ENCODE assay signal across 12 mouse cellular contexts in the genomic region with DNA sequence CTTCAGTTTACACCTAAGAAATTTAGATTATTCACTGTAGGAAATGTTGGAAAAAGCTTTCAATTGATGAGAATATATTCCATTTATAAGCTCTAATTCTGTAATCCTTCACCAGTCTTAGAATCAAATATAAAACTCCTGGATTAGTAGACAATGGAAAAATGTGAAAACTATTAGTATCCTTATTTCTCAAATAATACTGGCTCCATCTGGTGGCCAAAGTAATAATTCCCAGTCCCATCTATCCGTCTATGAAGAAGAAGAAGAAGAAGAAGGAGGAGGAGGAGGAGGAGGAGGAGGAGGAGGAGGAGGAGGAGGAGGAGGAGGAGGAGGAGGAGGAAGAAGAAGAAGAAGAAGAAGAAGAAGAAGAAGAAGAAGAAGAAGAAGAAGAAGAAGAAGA. TPM values are rescaled to one million over a fixed set of nuclear protein-coding genes. Genes with fewer than 3 reads are reported as not detected.
DNase-seq lines count a peak whose midpoint lies in the region; ATAC-seq and TF ChIP-seq lines count a peak whose summit lies in the region.
"Not testable (repeated sequence)": the region's sequence is repeated elsewhere in the genome, so short reads cannot be mapped to it uniquely, and the experiment has no call there.
"Had no signal": no experiment of that assay in that cellular context is flagged by ENCODE, and none has a peak within 500 bp of the region (broad histone marks: within the 10 kb centered on the region; RNA-seq: fewer than 3 reads in every experiment).

No protein-coding gene starts in this region.

- H3K79me2 ChIP-seq in liver, adult 2 months (ENCODE audit: control insufficient read depth, insufficient read depth, low read length): not testable (repeated sequence)

- not testable (repeated sequence) for ATAC-seq in forebrain, postnatal 0 days; hindbrain, embryonic 11.5 days (ENCODE audit: low FRiP score)
- ATAC-seq in neural tube, embryonic 11.5 days (ENCODE audit: insufficient read depth, low FRiP score, low TSS enrichment): peak; percentile 55; the same call in 1 of the 2 replicates

- not testable (repeated sequence) for H3K9ac ChIP-seq in forebrain, postnatal 0 days; hindbrain, embryonic 11.5 days (ENCODE audit: low read depth, low read length); liver, adult 2 months (ENCODE audit: low read depth, low read length); neural tube, embryonic 11.5 days (ENCODE audit: low read length)

- not testable (repeated sequence) for H3K4me2 ChIP-seq in forebrain, postnatal 0 days (ENCODE audit: low read depth); hindbrain, embryonic 11.5 days (replicated peaks; ENCODE audit: low read depth, low read length); neural tube, embryonic 11.5 days (ENCODE audit: low read depth)

- DNase-seq in adipocyte (ENCODE audit: low spot score): peak; percentile 65
- DNase-seq in cerebellum, postnatal 14 days: peak; percentile 85
- DNase-seq in forebrain, postnatal 0 days: peak; percentile 61
- DNase-seq in hindbrain, embryonic 11.5 days (ENCODE audit: low spot score): peak; percentile 51
- DNase-seq in layer of hippocampus, adult 11-12 months (ENCODE audit: low spot score): peak; percentile 65
- peak; percentile 35 for DNase-seq in liver, adult 2 months (ENCODE audit: extremely low read depth, low read depth, low spot score)
- not testable (repeated sequence) for DNase-seq in neural tube, embryonic 11.5 days (ENCODE audit: low spot score)

- peak; percentile 51 for TF ChIP-seq CTCF in forebrain, postnatal 0 days (IDR thresholded peaks at IDR 0.05; ENCODE audit: low read depth)
- peak; percentile 32 for TF ChIP-seq CTCF in liver, adult 2 months (IDR thresholded peaks at IDR 0.05; ENCODE audit: low read depth, low read length)

- not testable (repeated sequence) for H3K4me3 ChIP-seq in forebrain, postnatal 0 days (ENCODE audit: low read depth, low read length); hindbrain, embryonic 11.5 days (ENCODE audit: low read depth, low read length); liver, adult 2 months (ENCODE audit: insufficient read depth, low read depth, low read length); neural tube, embryonic 11.5 days (ENCODE audit: low read depth, low read length)

- H3K27ac ChIP-seq in forebrain, postnatal 0 days (ENCODE audit: low read depth, low read length); hindbrain, embryonic 11.5 days (ENCODE audit: low read depth, low read length); liver, adult 2 months (replicated peaks; ENCODE audit: insufficient read depth, low read depth, low read length); neural tube, embryonic 11.5 days (ENCODE audit: low read depth, low read length): not testable (repeated sequence)

- not testable (repeated sequence) for TF ChIP-seq POLR2A in liver, adult 2 months (IDR thresholded peaks at IDR 0.05; ENCODE audit: extremely low read depth, insufficient read depth, low read length)

- H3K9me3 ChIP-seq in forebrain, postnatal 0 days (ENCODE audit: low read length); hindbrain, embryonic 11.5 days (ENCODE audit: control insufficient read depth, low read length); neural tube, embryonic 11.5 days (ENCODE audit: control insufficient read depth, low read length): not testable (repeated sequence)

- H3K36me3 ChIP-seq in forebrain, postnatal 0 days (ENCODE audit: insufficient read depth); hindbrain, embryonic 11.5 days (ENCODE audit: control insufficient read depth, insufficient read depth, low read length); liver, adult 2 months (ENCODE audit: control insufficient read depth, insufficient read depth, low read length); neural tube, embryonic 11.5 days (ENCODE audit: control insufficient read depth, insufficient read depth, low read length): not testable (repeated sequence)

- not testable (repeated sequence) for H3K27me3 ChIP-seq in forebrain, postnatal 0 days (ENCODE audit: insufficient read depth, low read length); hindbrain, embryonic 11.5 days (ENCODE audit: control insufficient read depth, insufficient read depth, low read length); liver, adult 2 months (ENCODE audit: control insufficient read depth, insufficient read depth, low read length); neural tube, embryonic 11.5 days (ENCODE audit: control insufficient read depth, insufficient read depth, low read length)

- H3K4me1 ChIP-seq in forebrain, postnatal 0 days (ENCODE audit: insufficient read depth); hindbrain, embryonic 11.5 days (replicated peaks; ENCODE audit: control insufficient read depth, insufficient read depth, low read length); liver, adult 2 months (ENCODE audit: control insufficient read depth, insufficient read depth, low read length); neural tube, embryonic 11.5 days (ENCODE audit: control insufficient read depth, insufficient read depth, low read length): not testable (repeated sequence)

- whole genome bisulfite sequencing in forebrain, postnatal 0 days: 0% methylated on average over 1 of the region's 1 CpGs
- WGBS in hindbrain, embryonic 11.5 days: 0% methylated on average over 1 of the region's 1 CpGs
- 0% methylated on average over 1 of the region's 1 CpGs for WGBS in liver, adult 2 months
- WGBS in neural tube, embryonic 11.5 days: 0% methylated on average over 1 of the region's 1 CpGs

RNA-seq across cellular contexts. Expression of a gene that starts 38.5 kb away (rescaled TPM):
- 0.10 TPM in 1 of 2 replicates, not detected in the other for total RNA-seq in forebrain, postnatal 0 days (2014; rRNA removed)
- polyA plus RNA-seq in forebrain, postnatal 0 days (2015; fragmentation: Nextera tagmentation; extraction: Ambion mirVana): 0.08 TPM in 1 of 2 replicates, not detected in the other
- polyA plus RNA-seq in hindbrain, embryonic 11.5 days (2014; fragmentation: Nextera tagmentation; extraction: Ambion mirVana): not detected in 2 replicates
- not detected in 2 replicates for total RNA-seq in liver, adult 2 months (2014; rRNA removed)
- polyA plus RNA-seq in liver, adult 2 months (2012; rRNA removed): not detected in 2 replicates
- polyA plus RNA-seq in neural tube, embryonic 11.5 days (2014; fragmentation: Nextera tagmentation; extraction: Ambion mirVana): not detected in 2 replicates
- total RNA-seq: layer of hippocampus, postnatal 25 days had no signal
- polyA plus RNA-seq: erythroblast, embryonic 14.5 days; heart, embryonic 13.5 days; inflammation-experienced regulatory T-cells, adult 6 months; liver, embryonic 12.5 days had no signal
